In the genomic region with DNA sequence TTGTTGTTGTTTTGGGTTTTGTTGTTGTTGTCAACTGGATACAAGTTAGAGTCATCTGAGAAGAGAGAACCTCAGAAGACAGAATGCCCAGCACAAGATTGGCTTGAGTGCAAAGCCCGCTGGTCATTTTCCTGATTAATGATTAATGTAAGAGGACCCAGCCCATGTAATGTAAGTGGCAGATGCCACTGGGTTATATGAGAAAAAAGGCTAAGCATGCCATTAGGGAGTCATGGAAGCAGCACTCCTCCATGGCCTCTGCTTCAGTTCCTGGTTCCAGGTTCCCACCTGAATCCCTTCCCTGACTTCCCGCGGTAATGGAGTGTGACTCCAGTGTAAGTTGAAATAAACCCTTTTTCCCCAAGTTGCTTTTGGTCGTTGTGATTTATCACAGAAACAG, we compare ENCODE assay signal across 13 mouse cellular contexts.
"Had no signal": no experiment of that assay in that cellular context is flagged by ENCODE, and none has a peak within 500 bp of the region (broad histone marks: within the 10 kb centered on the region; RNA-seq: fewer than 3 reads in every experiment).

No protein-coding gene starts in this region.

- H3K9me3 ChIP-seq: liver, embryonic 13.5 days had no signal

- H3K27me3 ChIP-seq: liver, embryonic 13.5 days had no signal

- H3K9ac ChIP-seq: liver, embryonic 13.5 days had no signal

- H3K36me3 ChIP-seq: liver, embryonic 13.5 days had no signal

- H3K4me3 ChIP-seq: left cerebral cortex, adult 2 months; liver, embryonic 13.5 days had no signal

- H3K4me2 ChIP-seq: liver, embryonic 13.5 days; midbrain, embryonic 11.5 days had no signal

- H3K27ac ChIP-seq: left cerebral cortex, adult 2 months; liver, embryonic 13.5 days had no signal

- DNase-seq: layer of hippocampus, postnatal 36 days; liver, embryonic 13.5 days; lung, adult 2 months; lung, postnatal 14 days; lung, postnatal 4 days; midbrain, embryonic 14.5 days; right cerebral cortex, postnatal 4 days; thymus, adult 18-20 months; thymus, postnatal 36 days had no signal

- ATAC-seq: hindbrain, embryonic 16.5 days; intestine, postnatal 0 days had no signal
